ENCODE assay signal across 13 mouse cellular contexts in the genomic region with DNA sequence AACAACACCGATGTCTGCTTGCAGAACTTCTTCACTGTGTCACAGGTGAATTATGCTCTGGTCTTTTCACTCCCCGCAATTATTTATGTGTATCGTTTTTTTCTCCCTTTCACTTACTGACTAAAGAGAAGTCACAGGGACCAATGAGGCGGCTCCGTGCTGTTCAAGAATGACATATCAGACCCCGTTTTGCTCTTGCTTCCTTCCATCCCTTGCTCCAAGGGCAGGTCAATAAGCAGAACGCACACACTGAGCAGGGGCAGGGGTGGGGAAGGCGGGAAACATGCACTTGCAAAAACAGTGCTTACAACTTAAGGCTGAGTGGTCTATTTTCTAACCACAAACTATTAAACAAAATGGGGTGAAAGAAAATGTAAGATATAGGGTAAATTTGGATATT.
A peak's percentile ranks its signal among the peaks of the same experiment; 100 is the strongest.
DNase-seq lines count a peak whose midpoint lies in the region; ATAC-seq and TF ChIP-seq lines count a peak whose summit lies in the region.
"Had no signal": no experiment of that assay in that cellular context is flagged by ENCODE, and none has a peak within 500 bp of the region (broad histone marks: within the 10 kb centered on the region; RNA-seq: fewer than 3 reads in every experiment).

No protein-coding gene starts in this region.

- peak overlapping the region; percentile 49; the same call in 1 of the 2 replicates for H3K9ac ChIP-seq in liver, adult 2 months (ENCODE audit: low read depth, low read length)
- no peak overlapping the region for H3K9ac ChIP-seq in kidney, embryonic 14.5 days (ENCODE audit: low read depth, low read length)

- TF ChIP-seq CTCF in liver, adult 2 months (IDR thresholded peaks at IDR 0.05; ENCODE audit: low read depth, low read length) = no peak

- no peak for TF ChIP-seq POLR2A in liver, adult 2 months (IDR thresholded peaks at IDR 0.05; ENCODE audit: extremely low read depth, insufficient read depth, low read length)

- peaks cover 13% of the 10 kb centered on the region for H3K4me1 ChIP-seq in liver, adult 2 months (ENCODE audit: control insufficient read depth, insufficient read depth, low read length)
- no peaks in the 10 kb centered on the region for H3K4me1 ChIP-seq in kidney, embryonic 14.5 days (ENCODE audit: control insufficient read depth, insufficient read depth, low read length)
- H3K4me1 ChIP-seq: forebrain, embryonic 10.5 days; hindbrain, embryonic 10.5 days had no signal

- H3K4me2 ChIP-seq in kidney, embryonic 14.5 days (replicated peaks; ENCODE audit: low read depth, low read length) = no peak overlapping the region

- peak; percentile 42 for ATAC-seq in CD4-positive, CD25-positive, alpha-beta regulatory T cell, adult 4 months
- ATAC-seq in kidney, embryonic 14.5 days (ENCODE audit: low FRiP score, low TSS enrichment) = no peak

- H3K9me3 ChIP-seq in kidney, embryonic 14.5 days (ENCODE audit: control insufficient read depth, low read length) = no peaks in the 10 kb centered on the region
- H3K9me3 ChIP-seq: forebrain, embryonic 10.5 days; hindbrain, embryonic 10.5 days had no signal

- 43% methylated on average over 8 of the region's 8 CpGs for WGBS in liver, adult 2 months
- WGBS in kidney, embryonic 14.5 days = 61% methylated on average over 8 of the region's 8 CpGs

- no peaks in the 10 kb centered on the region for H3K79me2 ChIP-seq in liver, adult 2 months (ENCODE audit: control insufficient read depth, insufficient read depth, low read length)

- intact Hi-C loops in gastrocnemius, postnatal 36 days (cut with DNase I) = no loop called here

- H3K27me3 ChIP-seq in liver, adult 2 months (ENCODE audit: control insufficient read depth, insufficient read depth, low read length) = no peaks in the 10 kb centered on the region
- H3K27me3 ChIP-seq in kidney, embryonic 14.5 days (ENCODE audit: control insufficient read depth, insufficient read depth, low read length) = no peaks in the 10 kb centered on the region

- H3K27ac ChIP-seq in liver, adult 2 months (replicated peaks; ENCODE audit: insufficient read depth, low read depth, low read length) = peak overlapping the region; percentile 96
- H3K27ac ChIP-seq in kidney, embryonic 14.5 days (ENCODE audit: low read depth, low read length) = no peak overlapping the region
- H3K27ac ChIP-seq: forebrain, embryonic 10.5 days; hindbrain, embryonic 10.5 days had no signal

- peak; percentile 16 for DNase-seq in adrenal gland, postnatal 14 days
- no peak for DNase-seq in adrenal gland, postnatal 36 days
- no peak for DNase-seq in liver, adult 2 months (ENCODE audit: extremely low read depth, low read depth, low spot score)
- peak; percentile 60 for DNase-seq in naive thymus-derived CD4-positive, alpha-beta T cell, adult 2 months (ENCODE audit: low read depth)
- DNase-seq in right cerebral cortex, postnatal 25 days = no peak
- DNase-seq in gastrocnemius, postnatal 36 days = no peak
- DNase-seq: gastrocnemius, postnatal 14 days; right cerebral cortex, adult 18-20 months had no signal

- H3K4me3 ChIP-seq in liver, adult 2 months (ENCODE audit: insufficient read depth, low read depth, low read length) = no peak overlapping the region; the same call in 1 of the 2 replicates
- H3K4me3 ChIP-seq in kidney, embryonic 14.5 days (ENCODE audit: low read length) = no peak overlapping the region
- H3K4me3 ChIP-seq: forebrain, embryonic 10.5 days; hindbrain, embryonic 10.5 days; myocyte had no signal

- no peaks in the 10 kb centered on the region for H3K36me3 ChIP-seq in liver, adult 2 months (ENCODE audit: control insufficient read depth, insufficient read depth, low read length)
- H3K36me3 ChIP-seq in kidney, embryonic 14.5 days (ENCODE audit: control insufficient read depth, insufficient read depth, low read length) = no peaks in the 10 kb centered on the region
- H3K36me3 ChIP-seq: forebrain, embryonic 10.5 days; hindbrain, embryonic 10.5 days had no signal

Comparison
In these comparisons a context has a peak if more than half of its experiments do, and no peak if none do; other contexts are left out.
1. DNase-seq: peak in adrenal gland, postnatal 14 days (single experiment) and naive thymus-derived CD4-positive, alpha-beta T cell, adult 2 months (single experiment); none in adrenal gland, postnatal 36 days (0 of 2), liver, adult 2 months (single experiment), right cerebral cortex, postnatal 25 days (single experiment) and gastrocnemius, postnatal 36 days (0 of 2).